Mouse (Mus musculus) granulocyte monocyte progenitor cell, adult 5-6 weeks (primary cell): ENCODE measurements at regions not wholly inside any gene's neighbourhood (a gene's known extent, or its start where the extent isn't known, plus 50 kb on each side); places are given as distances from the start of the nearest gene placed in this dataset.

Experiments used
- ATAC-seq: replicated peaks from 2 replicates; pipeline ENCODE4 v1.8.0; 2016; ENCODE audit warnings: mild to moderate bottlenecking, moderate TSS enrichment, inconsistent platforms; ENCODE audit not compliant: poor library complexity, severe bottlenecking

DNA sequence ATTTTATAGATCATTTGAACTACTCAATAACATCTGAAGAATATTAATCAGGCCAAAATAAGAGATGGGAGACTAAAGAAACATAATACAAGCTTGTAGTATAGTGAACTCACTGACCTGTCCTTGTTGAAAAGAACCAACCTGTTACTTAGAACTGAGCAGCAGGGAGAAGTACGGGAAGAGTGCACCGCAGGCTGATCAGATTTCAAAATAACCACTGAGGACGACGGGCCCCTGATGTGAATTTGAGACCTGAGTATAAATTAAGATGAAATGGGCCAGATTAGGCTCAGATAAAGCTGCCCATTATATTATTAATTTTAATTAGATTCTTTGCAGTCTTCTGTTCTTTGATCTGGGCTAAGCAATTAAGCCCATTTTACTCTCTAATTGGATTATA, 391.2 kb upstream of the Tyrp1 start:
- no peak for ATAC-seq

DNA sequence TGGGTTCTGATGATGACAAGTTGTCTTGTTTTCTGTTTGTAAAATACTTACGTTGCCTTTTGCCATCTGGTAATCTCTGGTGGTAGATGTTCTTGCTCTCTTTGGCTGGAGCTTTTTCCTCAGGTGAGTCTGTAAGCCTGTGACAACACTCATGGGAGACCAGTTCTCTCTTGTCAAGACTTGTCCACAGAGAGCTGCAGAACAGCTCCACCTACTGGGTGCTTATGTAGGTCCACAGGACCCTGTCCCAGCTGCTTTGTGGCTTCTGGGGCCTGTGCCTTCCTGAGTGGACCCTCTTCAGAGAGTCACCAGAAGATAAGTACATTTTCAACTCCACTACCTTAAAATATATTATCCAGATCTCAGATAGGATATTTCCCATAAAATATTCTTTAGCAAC, 370.3 kb upstream of the Tyrp1 start:
- no peak for ATAC-seq

DNA sequence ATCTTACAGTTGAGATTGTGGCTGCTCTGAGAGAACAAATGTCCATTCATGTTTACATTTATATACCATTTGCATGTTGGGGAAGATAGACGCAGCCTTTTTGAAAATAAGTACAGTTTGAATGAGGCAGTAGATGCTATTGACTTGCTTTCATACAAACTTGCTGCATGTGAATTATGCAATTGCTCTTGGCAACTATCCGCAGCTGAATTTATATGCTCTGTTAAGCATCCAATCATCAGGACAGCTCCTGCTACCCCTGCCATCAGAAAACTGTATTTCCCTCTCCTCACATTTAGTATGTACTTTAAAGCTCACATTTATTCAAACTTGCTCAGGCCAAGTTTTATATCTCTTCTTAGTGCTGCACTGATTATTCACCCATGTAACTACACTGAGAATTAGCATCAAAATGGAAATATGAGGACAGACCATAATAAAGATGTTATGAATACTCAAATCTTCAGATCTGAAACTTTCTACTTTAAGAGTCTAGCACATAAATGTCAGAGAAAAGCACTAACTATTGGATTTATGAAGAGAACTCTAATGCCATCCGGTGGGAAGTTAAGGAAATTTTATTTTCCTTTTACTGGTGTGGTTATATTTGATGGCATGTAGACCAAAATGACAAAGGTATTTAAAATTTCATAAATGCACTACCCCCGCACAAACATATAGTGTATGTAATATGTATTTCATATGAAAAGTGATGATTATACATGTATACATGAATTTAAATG, 358.0 kb upstream of the Tyrp1 start:
- no peak for ATAC-seq

DNA sequence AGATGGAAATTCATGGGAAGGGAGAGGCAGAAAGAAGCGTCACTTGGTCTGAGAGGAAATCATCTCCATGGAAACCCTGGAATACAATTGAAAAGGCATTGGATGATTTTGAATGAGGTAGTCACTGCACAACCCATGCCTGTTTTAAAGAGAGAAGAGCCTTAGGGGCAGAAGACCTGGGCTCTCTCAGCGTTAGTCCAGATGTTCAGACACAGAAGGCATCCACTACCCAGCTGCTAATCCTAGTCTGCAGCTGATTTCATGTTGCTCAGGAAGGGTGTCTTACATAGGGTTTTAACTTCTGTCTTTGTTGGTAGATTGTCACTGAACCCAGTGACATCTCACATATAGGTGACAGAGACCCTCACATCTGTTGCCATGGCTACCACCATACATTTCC, 318.8 kb upstream of the Tyrp1 start:
- no peak for ATAC-seq

GRCm38 (mm10) chr4:80517476-80518285, 316.2 kb upstream of the Tyrp1 start:
- peak; percentile 75 for ATAC-seq

GRCm38 (mm10) chr4:80518589-80518988, 315.3 kb upstream of the Tyrp1 start:
- no peak for ATAC-seq

- ATAC-seq: no peak
Observed at GRCm38 (mm10) chr4:80539854-80540253, 294.1 kb upstream of the Tyrp1 start.

GRCm38 (mm10) chr4:80545086-80545485, 288.8 kb upstream of the Tyrp1 start:
- no peak for ATAC-seq

- ATAC-seq: peak; percentile 61
Observed at GRCm38 (mm10) chr4:80589438-80589837, 244.5 kb upstream of the Tyrp1 start.

- ATAC-seq: no peak
Observed at GRCm38 (mm10) chr4:80628271-80628670, 205.7 kb upstream of the Tyrp1 start.

DNA sequence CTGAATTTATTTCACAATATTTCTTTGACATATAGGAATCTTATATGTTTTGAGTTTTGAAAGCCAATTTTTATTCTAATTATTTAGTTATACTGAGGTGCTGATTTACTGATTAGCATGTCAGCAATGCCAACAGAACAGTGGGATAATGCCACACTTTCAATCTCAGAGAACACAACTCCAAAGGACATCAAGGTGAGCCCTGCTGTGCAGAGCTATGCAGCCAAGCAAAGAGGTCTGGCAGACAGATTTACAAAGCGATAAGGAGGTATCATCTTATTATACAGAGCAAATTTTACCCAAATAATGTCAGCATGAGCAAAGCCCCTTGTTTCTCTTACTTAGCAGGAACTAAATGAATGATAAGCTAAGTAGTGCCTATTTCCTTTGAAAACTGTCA, 204.7 kb upstream of the Tyrp1 start:
- no peak for ATAC-seq

DNA sequence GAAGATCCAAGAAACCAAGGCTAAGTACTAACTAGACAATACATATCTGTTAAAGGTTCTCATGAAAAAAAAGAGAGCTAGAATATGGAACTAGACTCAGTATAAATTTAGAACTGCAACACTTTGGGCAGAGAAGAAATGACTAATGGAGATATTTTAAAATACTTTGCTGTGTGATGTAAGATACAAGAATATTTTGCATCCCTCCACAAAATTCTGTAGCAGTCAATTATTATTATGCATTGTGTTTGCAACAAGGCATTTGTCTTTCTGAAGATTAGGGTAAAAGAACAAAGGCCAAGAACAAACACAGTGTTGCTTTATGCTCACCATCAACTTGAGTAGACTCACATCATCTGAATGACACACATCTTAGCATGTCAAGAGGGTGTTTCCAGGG, 203.7 kb upstream of the Tyrp1 start:
- ATAC-seq: no peak

GRCm38 (mm10) chr4:80631041-80631440, 202.9 kb upstream of the Tyrp1 start:
- ATAC-seq: no peak

DNA sequence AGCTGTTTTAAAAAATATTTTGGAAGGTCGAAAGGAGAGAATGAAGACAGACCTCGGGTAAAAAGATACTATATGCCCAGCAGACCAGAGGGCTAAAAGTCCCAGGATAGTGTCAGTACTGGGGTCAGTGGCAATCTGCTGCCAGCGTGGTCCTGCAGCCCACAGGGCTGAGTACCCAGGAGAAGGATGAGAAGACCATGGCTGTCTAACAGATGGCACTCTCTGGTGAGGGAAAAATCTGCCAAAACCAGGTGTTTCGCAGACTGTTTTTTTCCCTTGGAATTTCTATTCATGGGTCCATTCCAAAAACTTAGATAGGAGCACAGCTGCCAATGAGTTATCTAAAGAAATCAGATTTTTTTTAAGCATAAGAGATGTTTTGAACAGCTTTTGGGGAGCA, 202.5 kb upstream of the Tyrp1 start:
- no peak for ATAC-seq

DNA sequence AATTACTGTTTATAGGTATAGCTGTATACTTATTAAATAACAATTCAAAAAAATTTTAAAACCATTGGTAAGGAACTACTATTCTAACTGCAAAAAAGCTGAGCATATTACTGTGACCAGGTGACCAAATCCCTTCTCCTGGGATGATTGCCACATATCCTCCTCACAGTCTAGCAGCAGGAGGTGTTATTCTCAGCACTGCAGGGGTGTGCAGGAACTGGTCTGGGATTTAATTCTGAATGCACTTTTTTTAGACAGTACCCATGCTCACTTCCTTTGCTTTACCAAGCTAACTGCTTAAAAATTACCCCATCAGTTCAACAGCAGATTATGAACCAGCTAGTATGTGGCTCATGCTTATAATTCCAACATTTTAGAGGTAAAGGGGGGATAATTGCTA, 195.5 kb upstream of the Tyrp1 start:
- ATAC-seq: no peak
